Mouse (Mus musculus): ENCODE data around the gene Ribc2.
A peak's percentile ranks its signal among the peaks of the same experiment; 100 is the strongest.

Ribc2 gene

GRCm38 (mm10) chr15:85179528-85180180 is 47.8 kb downstream of the Ribc2 start:
- peak; percentile 30 for DNase-seq (ENCODE audit: low read depth)

- DNase-seq (ENCODE audit: low read depth) = no peak
Observed at GRCm38 (mm10) chr15:85180368-85180767, 48.5 kb downstream of the Ribc2 start.

- DNase-seq (ENCODE audit: low read depth) = no peak
Observed at GRCm38 (mm10) chr15:85182063-85182462, 50.2 kb downstream of the Ribc2 start.

GRCm38 (mm10) chr15:85186916-85187315 is 55.0 kb downstream of the Ribc2 start:
- DNase-seq (ENCODE audit: low read depth) = peak; percentile 16

GRCm38 (mm10) chr15:85188167-85188778 is 56.4 kb downstream of the Ribc2 start:
- peak; percentile 6 for DNase-seq (ENCODE audit: low read depth)
